Mouse (Mus musculus) right cerebral cortex, postnatal 14 days (tissue): ENCODE data around the gene Olfr1321.

ENCODE experiments used
- DNase-seq: peaks from one replicate; pipeline ENCODE4 v3.0.0; 2022

Gene Olfr1321

GRCm38 (mm10) chrX:49734959-49735358 lies at the start of gene Olfr1321:
Olfr1321 (minus strand) TSS chrX:49735059.
- no peak for DNase-seq

DNA sequence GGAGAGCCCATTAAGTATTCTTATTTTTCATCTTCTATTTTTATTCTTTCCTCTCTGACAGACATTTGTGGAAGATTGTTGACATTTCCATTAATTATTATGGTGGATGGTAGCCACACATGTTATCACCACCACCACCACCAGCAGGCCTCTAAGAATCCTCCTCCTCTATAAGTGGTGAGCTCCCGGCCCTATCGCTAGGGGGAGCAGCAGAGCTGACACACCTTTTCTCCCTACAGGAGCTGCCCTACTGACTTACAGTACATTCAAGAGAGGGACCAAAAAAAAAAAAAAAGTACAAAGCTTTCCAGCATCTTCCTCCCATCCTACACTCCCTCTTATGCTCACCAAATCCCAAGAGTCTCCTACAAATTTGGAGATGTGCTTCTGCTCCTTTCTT lies 36.0 kb upstream of the Olfr1321 start:
- DNase-seq = no peak

- DNase-seq = no peak
These were observed 10.3 kb upstream of the Olfr1321 start for GRCm38 (mm10) chrX:49745192-49745591.
